Mouse (Mus musculus): ENCODE data around the gene Krtap3-1.

The Krtap3-1 gene

GRCm38 (mm10) chr11:99521288-99521860 lies 45.1 kb downstream of the Krtap3-1 start, which contains the start of gene Krt39:
Krt39 (minus strand) TSS chr11:99521338.
- no peak for DNase-seq (ENCODE audit: low spot score)

Data from ovary, postnatal 36 days (tissue).